Mouse (Mus musculus) neural tube, embryonic 14.5 days (tissue): Measurements from ENCODE around the gene Eef1a1. TPM values are rescaled to one million over a fixed set of nuclear protein-coding genes. Genes with fewer than 3 reads are reported as not detected.
A peak's percentile ranks its signal among the peaks of the same experiment; 100 is the strongest.

Source experiments
- ATAC-seq: fragments of 200-750 bp; cut with Nextera tagmentation; 2 replicates; pipeline ENCODE4 v1.8.0; 2017; ENCODE audit warnings: low read depth, mild to moderate bottlenecking, moderate TSS enrichment, moderate library complexity
- H3K27ac ChIP-seq: fragments of 300-500 bp; sonication (generic); 2 replicates; pipeline ENCODE4 v1.5.1; 2014; ENCODE audit warnings: low read depth, mild to moderate bottlenecking, control low read depth, low read length, moderate library complexity, mixed read lengths
- H3K27me3 ChIP-seq: fragments of 300-500 bp; sonication (generic); 2 replicates; pipeline ENCODE4 v1.6.1; 2014; ENCODE audit warnings: low read length; ENCODE audit not compliant: control insufficient read depth, insufficient read depth
- H3K36me3 ChIP-seq: fragments of 300-500 bp; sonication (generic); 2 replicates; pipeline ENCODE4 v1.6.1; 2014; ENCODE audit warnings: low read length, mixed read lengths; ENCODE audit not compliant: control insufficient read depth, insufficient read depth
- H3K4me1 ChIP-seq: fragments of 300-500 bp; sonication (generic); 2 replicates; pipeline ENCODE4 v1.6.1; 2014; ENCODE audit warnings: low read length; ENCODE audit not compliant: control insufficient read depth, insufficient read depth
- H3K4me2 ChIP-seq: fragments of 300-500 bp; sonication (generic); 2 replicates; pipeline ENCODE4 v1.6.1; 2014; ENCODE audit warnings: mild to moderate bottlenecking, low read depth, low read length, control low read depth
- H3K4me3 ChIP-seq: fragments of 300-500 bp; sonication (generic); 2 replicates; pipeline ENCODE4 v1.5.1; 2014; ENCODE audit warnings: low read depth, low read length, control low read depth, mixed read lengths
- H3K9ac ChIP-seq: fragments of 300-500 bp; sonication (generic); replicated peaks from 2 replicates; pipeline ENCODE4 v1.6.1; 2014; ENCODE audit warnings: low read depth, mild to moderate bottlenecking, control low read depth, low read length, mixed read lengths
- H3K9me3 ChIP-seq: fragments of 300-500 bp; sonication (generic); 2 replicates; pipeline ENCODE4 v1.6.1; 2016; ENCODE audit warnings: low read length; ENCODE audit not compliant: control insufficient read depth
- WGBS: fragments of 180-500 bp; shearing (Covaris S2); extraction: QIAGEN DNeasy Blood & Tissue Kit; methylation state at CpG from one replicate; pipeline ENCODE4 v1.1.7; 2014; 5-methylcytosine and 5-hydroxymethylcytosine counted together
- polyA plus RNA-seq: library from polyadenylated mRNA; unstranded; fragments of >200 nt; fragmentation: Nextera tagmentation; extraction: Ambion mirVana; gene quantifications from 2 replicates; pipeline ENCODE4 v1.2.1, GENCODE M21; 2014

Gene Eef1a1
- polyA plus RNA-seq = 3,427 and 3,855 TPM in 2 replicates

DNA sequence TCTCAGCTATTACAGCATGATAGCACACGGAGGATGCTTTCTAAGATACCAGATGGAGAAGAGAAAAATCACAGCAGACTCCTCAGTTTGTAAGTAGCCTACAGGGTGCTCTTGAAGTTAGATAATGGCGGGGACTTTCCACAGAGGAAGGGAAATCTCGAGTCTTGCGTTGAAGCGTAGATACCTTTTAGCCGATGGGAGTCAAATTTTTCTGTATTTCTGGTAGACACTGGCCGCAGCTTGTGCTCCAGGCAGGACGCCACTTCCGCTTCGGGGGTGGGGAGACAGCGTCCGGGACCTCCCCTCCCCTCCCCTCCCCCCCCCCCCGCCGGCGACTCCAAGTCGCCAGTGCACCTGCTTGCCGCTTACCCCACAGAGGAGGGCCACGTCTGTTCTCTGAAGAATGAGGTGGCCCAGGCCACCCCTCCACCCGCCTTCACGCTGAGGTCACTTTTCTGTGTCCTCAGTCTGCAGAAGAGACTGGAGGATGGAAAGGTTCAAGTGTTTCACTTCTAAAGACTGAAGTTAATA is at the start of gene Eef1a1:
TSS of gene Eef1a1 (minus strand) at position 262 of the 531 bp plus-strand sequence.
- Histone ChIP-seq H3K9ac (peak within 1 kb of the TSS; percentile 47), H3K27ac (peak within 1 kb of the TSS; percentile 16; the same call in 1 of the 2 replicates), H3K9me3 (no peaks in the 10 kb centered on the region), H3K4me1 (peaks cover 8% of the 10 kb centered on the region; the same call in 1 of the 2 replicates), H3K36me3 (no peaks in the 10 kb centered on the region), H3K4me2 (peak within 1 kb of the TSS; percentile 64), H3K27me3 (no peaks in the 10 kb centered on the region), H3K4me3 (peak within 1 kb of the TSS; percentile 34)
- ATAC-seq = peak; percentile 62
- 3% methylated on average over 19 of the region's 20 CpGs for WGBS

DNA sequence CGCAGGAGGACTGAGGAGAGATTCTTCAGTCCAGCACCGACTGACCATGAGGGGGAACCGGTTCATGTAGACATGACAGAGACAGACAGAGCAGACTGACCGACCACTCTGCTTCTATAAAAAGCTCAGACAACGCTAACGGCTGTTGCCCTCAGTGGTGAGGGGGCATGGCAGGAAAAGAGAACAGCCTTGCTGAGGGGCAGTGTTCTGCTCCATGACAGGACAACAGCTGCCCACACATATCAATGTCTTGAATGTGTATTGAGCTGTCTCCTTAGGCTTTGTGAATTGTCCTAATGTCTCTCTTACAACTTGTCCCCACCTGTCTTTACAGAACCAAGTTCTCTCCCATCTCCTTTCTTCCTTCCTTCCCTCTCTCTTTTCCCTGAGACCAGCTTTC is 49.5 kb upstream of the Eef1a1 start:
- Histone ChIP-seq H3K4me3 (no peak overlapping the region), H3K27me3 (no peaks in the 10 kb centered on the region), H3K4me1 (no peaks in the 10 kb centered on the region), H3K4me2 (no peak overlapping the region), H3K9ac (no peak overlapping the region), H3K36me3 (no peaks in the 10 kb centered on the region), H3K9me3 (no peaks in the 10 kb centered on the region), H3K27ac (no peak overlapping the region)
- 67% methylated on average over 6 of the region's 6 CpGs for WGBS
- ATAC-seq = no peak

DNA sequence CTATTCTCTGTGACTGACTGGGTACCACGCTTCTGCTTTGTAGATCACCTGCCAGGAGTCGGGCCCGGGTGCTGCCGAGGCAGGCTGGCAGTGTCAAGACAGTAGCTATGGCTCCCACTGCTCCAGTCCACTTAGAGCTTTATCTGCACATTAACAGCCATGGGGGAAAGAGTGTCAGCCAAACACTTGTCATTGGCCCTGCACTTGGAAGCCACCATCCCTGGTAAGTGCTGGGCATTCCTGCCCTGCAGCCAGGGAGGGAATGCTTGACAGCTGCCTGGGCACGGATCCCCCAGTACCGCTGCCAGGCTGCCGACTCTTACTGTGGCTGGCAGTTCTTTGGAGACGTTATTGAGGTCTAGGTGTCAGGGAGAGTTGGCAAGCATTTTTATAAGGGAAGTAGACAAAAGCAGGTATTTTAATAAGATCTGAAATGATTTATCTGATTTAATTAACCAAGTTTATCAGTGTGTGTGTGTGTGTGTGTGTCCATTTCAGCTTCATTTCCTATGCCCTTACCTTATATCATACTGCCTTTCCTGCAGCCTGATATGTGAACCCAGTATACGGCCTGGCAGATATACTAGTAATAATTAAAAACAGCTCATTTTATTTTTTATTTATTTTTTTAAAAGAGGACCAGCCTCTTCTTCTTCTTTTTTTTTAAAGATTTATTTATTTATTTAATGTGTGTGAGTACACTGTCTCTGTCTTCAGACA is 48.4 kb upstream of the Eef1a1 start:
- Histone ChIP-seq H3K4me1 (no peaks in the 10 kb centered on the region), H3K9me3 (no peaks in the 10 kb centered on the region), H3K27me3 (no peaks in the 10 kb centered on the region), H3K4me2 (no peak overlapping the region), H3K9ac (no peak overlapping the region), H3K27ac (no peak overlapping the region), H3K36me3 (no peaks in the 10 kb centered on the region), H3K4me3 (no peak overlapping the region)
- 79% methylated on average over 9 of the region's 9 CpGs for WGBS
- peak; percentile 54; the same call in 1 of the 2 replicates for ATAC-seq

DNA sequence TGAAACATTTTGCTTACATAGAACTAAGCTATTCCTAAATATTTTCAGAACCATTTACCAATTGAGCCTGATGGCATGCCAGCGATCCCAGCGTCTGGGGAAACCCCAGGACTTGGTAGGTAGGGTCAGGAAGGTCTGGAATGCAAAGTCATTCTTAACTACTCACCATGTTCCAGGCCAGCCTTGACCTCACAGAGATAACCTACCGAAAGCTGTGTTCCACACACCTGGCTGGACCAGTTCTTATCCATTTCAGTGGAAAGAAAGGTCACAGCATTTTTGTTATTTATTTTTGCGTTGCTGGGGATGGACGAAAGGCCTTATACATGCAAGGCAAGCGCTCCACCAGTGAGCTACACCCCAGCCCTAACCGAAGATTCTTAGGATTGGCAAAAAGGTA is 45.7 kb upstream of the Eef1a1 start:
- Histone ChIP-seq H3K4me2 (no peak overlapping the region), H3K4me1 (no peaks in the 10 kb centered on the region), H3K9me3 (no peaks in the 10 kb centered on the region), H3K27ac (no peak overlapping the region), H3K4me3 (no peak overlapping the region), H3K36me3 (no peaks in the 10 kb centered on the region), H3K9ac (no peak overlapping the region), H3K27me3 (no peaks in the 10 kb centered on the region)
- 93% methylated on average over 7 of the region's 7 CpGs for WGBS
- no peak for ATAC-seq

DNA sequence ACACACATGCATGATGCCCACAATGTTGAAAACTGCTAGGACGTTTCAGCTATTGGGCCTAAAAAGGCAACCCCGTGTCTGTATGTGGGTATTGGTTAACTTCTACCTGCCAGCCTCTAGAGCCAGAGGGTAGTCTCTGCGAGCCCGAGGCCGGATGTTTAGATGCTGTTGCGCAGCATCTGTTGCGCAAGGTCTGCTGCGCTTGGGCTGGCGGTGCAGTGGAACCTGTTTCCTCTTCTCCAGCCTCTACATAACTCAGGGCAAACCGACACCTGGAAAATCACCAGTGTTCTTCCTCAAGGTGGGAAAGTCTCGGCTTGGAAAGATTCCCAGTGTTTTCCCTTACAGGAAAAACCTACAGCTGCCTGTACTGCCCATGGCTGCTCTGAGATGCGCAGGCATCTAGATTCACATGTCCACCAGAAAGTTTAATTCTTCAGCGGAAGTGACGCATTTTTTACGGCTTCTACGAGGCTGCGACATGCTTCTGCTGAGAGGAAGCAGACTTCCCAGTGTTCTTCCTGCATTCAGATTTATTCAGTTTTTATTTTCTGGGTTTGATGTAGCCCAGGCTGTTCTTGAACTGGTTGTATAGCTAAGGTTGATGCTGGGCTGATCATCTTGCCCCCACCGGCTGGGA is 44.5 kb upstream of the Eef1a1 start:
- H3K36me3 ChIP-seq = no peaks in the 10 kb centered on the region
- no peaks in the 10 kb centered on the region for H3K4me1 ChIP-seq
- no peak overlapping the region for H3K4me2 ChIP-seq
- H3K27ac ChIP-seq = no peak overlapping the region
- no peaks in the 10 kb centered on the region for H3K27me3 ChIP-seq
- H3K9ac ChIP-seq = no peak overlapping the region
- 90% methylated on average over 18 of the region's 18 CpGs for WGBS
- ATAC-seq = no peak
- H3K4me3 ChIP-seq = no peak overlapping the region
- H3K9me3 ChIP-seq = no peaks in the 10 kb centered on the region

DNA sequence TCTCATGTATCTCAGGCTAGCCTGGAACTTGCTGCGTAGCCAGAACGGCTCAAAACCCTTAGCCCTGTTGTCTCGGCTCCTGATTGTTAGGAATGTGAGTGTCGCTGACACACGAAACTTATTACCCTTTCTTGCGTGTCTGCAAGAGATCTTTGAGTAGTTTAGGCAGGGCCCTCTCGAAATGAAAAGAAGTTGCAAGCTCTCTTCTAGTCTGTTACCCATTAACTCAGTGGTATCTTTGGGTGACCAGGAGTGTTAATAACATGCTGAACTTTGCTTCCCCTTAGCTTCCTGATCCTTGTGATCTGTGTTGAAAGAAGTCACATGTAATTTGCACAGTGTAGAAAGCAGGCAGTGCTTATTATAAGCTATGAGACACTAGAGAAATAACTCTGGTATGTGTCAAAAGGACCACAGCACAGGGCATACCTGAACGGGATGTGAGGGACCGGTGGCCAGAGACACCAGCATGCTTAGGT is 43.4 kb upstream of the Eef1a1 start:
- 57% methylated on average over 9 of the region's 9 CpGs for WGBS
- no peaks in the 10 kb centered on the region for H3K9me3 ChIP-seq
- H3K27ac ChIP-seq = no peak overlapping the region
- H3K4me3 ChIP-seq = no peak overlapping the region
- no peaks in the 10 kb centered on the region for H3K36me3 ChIP-seq
- ATAC-seq = no peak
- no peak overlapping the region for H3K9ac ChIP-seq
- no peak overlapping the region for H3K4me2 ChIP-seq
- H3K4me1 ChIP-seq = 0 out of 2 replicates have a peak, but pooled peaks cover 4% of the 10 kb centered on the region
- H3K27me3 ChIP-seq = no peaks in the 10 kb centered on the region

DNA sequence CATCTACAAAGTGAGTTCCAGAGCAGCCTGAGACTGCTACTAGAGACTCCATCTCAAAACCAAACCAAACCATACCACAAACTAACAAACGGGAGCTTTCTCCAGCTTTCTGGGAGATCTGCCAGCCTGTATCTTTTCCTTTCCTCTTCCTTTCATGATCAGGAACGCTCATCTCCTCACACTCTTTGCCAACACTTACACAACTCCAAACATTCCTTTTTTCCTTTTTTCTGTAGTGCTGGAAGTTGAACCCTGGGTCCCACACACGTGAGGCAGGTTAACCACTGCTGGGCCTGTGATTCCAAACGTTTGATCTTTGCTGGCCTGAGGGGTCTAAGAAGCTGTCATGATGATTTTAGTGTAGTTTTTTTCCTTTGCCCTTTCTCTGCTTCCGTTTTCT is 42.9 kb upstream of the Eef1a1 start:
- WGBS = 56% methylated on average over 5 of the region's 5 CpGs
- no peak for ATAC-seq
- Histone ChIP-seq H3K9ac (no peak overlapping the region), H3K4me2 (no peak overlapping the region), H3K4me1 (0 out of 2 replicates have a peak, but pooled peaks cover 4% of the 10 kb centered on the region), H3K27me3 (no peaks in the 10 kb centered on the region), H3K4me3 (no peak overlapping the region), H3K27ac (no peak overlapping the region), H3K9me3 (no peaks in the 10 kb centered on the region), H3K36me3 (no peaks in the 10 kb centered on the region)

DNA sequence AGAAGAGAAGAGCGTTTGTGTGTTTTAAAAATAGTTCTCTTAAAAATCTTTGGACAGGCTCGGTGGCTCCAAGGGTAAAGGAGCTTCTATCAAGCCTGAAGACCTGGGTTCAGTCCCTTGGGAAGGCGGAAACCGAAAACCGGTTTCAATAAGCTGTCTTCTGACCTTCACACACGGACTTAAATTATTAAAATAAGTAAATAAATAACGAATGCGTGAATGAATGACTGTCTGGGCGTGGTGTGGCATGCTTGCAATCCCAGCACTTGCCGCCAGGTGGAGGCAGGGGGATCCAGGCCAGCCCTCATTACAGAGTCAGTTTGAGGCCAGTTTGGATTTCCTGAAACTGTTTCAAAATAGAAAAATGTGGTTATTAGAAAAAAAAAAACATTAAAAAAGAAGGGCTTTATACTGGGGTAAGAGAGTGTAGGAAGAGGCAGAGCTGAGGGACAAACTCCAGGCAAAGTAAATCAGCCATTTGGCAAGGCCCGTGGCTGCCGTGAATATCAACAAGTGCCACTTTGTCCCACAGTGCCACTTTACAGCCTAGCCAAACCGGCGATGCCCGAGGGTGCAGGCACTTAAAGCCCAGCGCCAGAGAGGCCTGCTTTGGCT is 38.9 kb upstream of the Eef1a1 start:
- 3% methylated on average over 16 of the region's 16 CpGs for WGBS
- peak; percentile 64 for ATAC-seq
- peak overlapping the region; percentile 85 for H3K4me2 ChIP-seq

More for the DNA sequence above, 38.9 kb upstream of the Eef1a1 start:
- Histone ChIP-seq H3K4me1 (0 out of 2 replicates have a peak, but pooled peaks cover 4% of the 10 kb centered on the region), H3K27me3 (no peaks in the 10 kb centered on the region), H3K27ac (peak overlapping the region; percentile 77), H3K4me3 (peak overlapping the region; percentile 43), H3K9me3 (no peaks in the 10 kb centered on the region), H3K36me3 (no peaks in the 10 kb centered on the region), H3K9ac (peak overlapping the region; percentile 67)
